Mouse (Mus musculus): ENCODE results near the gene Tcf12. TPM values are rescaled to one million over a fixed set of nuclear protein-coding genes. Genes with fewer than 3 reads are reported as not detected.

Gene Tcf12
- total and polyA plus RNA-seq, 3 experiments: 34.7 to 329 (median 80.7) TPM

- no peak for DNase-seq (ENCODE audit: low spot score)
These were observed 135.6 kb downstream of the Tcf12 start for GRCm38 (mm10) chr9:71976034-71976433.

DNA sequence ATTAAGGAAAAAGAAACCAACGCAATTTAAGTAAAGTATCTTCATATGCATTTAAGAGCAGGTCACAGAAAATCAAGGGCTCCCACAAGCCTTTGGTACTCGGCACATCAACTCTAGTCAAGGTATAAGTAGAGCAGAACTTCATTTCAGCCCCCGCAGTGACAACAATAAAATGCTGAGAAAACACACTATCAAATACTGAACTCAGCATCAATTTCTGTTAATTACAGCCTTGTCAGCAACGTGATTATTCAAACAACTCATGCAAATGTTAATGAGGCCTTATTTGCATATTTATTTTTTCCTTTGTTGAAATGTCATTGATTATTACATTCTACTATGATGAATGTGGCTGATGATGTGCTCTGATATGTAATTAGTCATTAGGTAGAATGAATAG is 136.5 kb downstream of the Tcf12 start:
- H3K9me3 ChIP-seq (replicated peaks): no peaks in the 10 kb centered on the region
- no peak overlapping the region for H3K4me3 ChIP-seq (ENCODE audit: low read depth, low read length)
- H3K36me3 ChIP-seq (replicated peaks): peaks cover 2% of the 10 kb centered on the region
- TF ChIP-seq TAL1 (conservative IDR thresholded peaks at IDR 0.05; ENCODE audit: low read depth, low read length): no peak
- TF ChIP-seq GATA2 (IDR thresholded peaks at IDR 0.05; ENCODE audit: borderline replicate concordance, low read depth, low read length): no peak
- no peak for TF ChIP-seq CTCF (IDR thresholded peaks at IDR 0.05; ENCODE audit: low read depth, low read length)
- TF ChIP-seq GATA1 (IDR thresholded peaks at IDR 0.05; ENCODE audit: borderline replicate concordance, low read length): no peak
- TF ChIP-seq POLR2AphosphoS5 (IDR thresholded peaks at IDR 0.05; ENCODE audit: insufficient replicate concordance, low read depth, low read length): no peak
- ATAC-seq (ENCODE audit: extremely low read depth, insufficient number of reproducible peaks, low FRiP score, poor library complexity, severe bottlenecking): no peak
- no peak for DNase-seq (ENCODE audit: low spot score)
- peaks cover 12% of the 10 kb centered on the region for H3K4me1 ChIP-seq (ENCODE audit: insufficient read depth, low read depth, low read length)
- H3K27me3 ChIP-seq (ENCODE audit: insufficient read depth, low read length): no peaks in the 10 kb centered on the region

More at GRCm38 (mm10) chr9:71976034-71976433, 135.6 kb downstream of the Tcf12 start:
- ATAC-seq (ENCODE audit: extremely low read depth, insufficient number of reproducible peaks, low FRiP score, poor library complexity, severe bottlenecking): peak; percentile 22; the same call in 1 of the 2 replicates
- Histone ChIP-seq H3K36me3 (replicated peaks) (peaks cover 5% of the 10 kb centered on the region), H3K4me3 (ENCODE audit: low read depth, low read length) (no peak overlapping the region), H3K27me3 (ENCODE audit: insufficient read depth, low read length) (no peaks in the 10 kb centered on the region), H3K4me1 (ENCODE audit: insufficient read depth, low read depth, low read length) (peaks cover 17% of the 10 kb centered on the region), H3K9me3 (replicated peaks) (no peaks in the 10 kb centered on the region)
- TF ChIP-seq CTCF (IDR thresholded peaks at IDR 0.05; ENCODE audit: low read depth, low read length) (no peak), POLR2AphosphoS5 (IDR thresholded peaks at IDR 0.05; ENCODE audit: insufficient replicate concordance, low read depth, low read length) (no peak), GATA2 (IDR thresholded peaks at IDR 0.05; ENCODE audit: borderline replicate concordance, low read depth, low read length) (no peak), GATA1 (IDR thresholded peaks at IDR 0.05; ENCODE audit: borderline replicate concordance, low read length) (no peak), TAL1 (conservative IDR thresholded peaks at IDR 0.05; ENCODE audit: low read depth, low read length) (no peak)

GRCm38 (mm10) chr9:71974541-71974959 is 137.1 kb downstream of the Tcf12 start:
- Histone ChIP-seq H3K4me1 (ENCODE audit: insufficient read depth, low read depth, low read length) (peaks cover 12% of the 10 kb centered on the region), H3K9me3 (replicated peaks) (no peaks in the 10 kb centered on the region), H3K27me3 (ENCODE audit: insufficient read depth, low read length) (no peaks in the 10 kb centered on the region), H3K36me3 (replicated peaks) (peaks cover 2% of the 10 kb centered on the region), H3K4me3 (ENCODE audit: low read depth, low read length) (no peak overlapping the region)
- no peak for TF ChIP-seq TAL1 (conservative IDR thresholded peaks at IDR 0.05; ENCODE audit: low read depth, low read length)
- no peak for TF ChIP-seq GATA1 (IDR thresholded peaks at IDR 0.05; ENCODE audit: borderline replicate concordance, low read length)
- TF ChIP-seq POLR2AphosphoS5 (IDR thresholded peaks at IDR 0.05; ENCODE audit: insufficient replicate concordance, low read depth, low read length): no peak
- no peak for TF ChIP-seq GATA2 (IDR thresholded peaks at IDR 0.05; ENCODE audit: borderline replicate concordance, low read depth, low read length)
- no peak for TF ChIP-seq CTCF (IDR thresholded peaks at IDR 0.05; ENCODE audit: low read depth, low read length)
- ATAC-seq (ENCODE audit: extremely low read depth, insufficient number of reproducible peaks, low FRiP score, poor library complexity, severe bottlenecking) (no peak), DNase-seq (ENCODE audit: low spot score) (no peak)

DNA sequence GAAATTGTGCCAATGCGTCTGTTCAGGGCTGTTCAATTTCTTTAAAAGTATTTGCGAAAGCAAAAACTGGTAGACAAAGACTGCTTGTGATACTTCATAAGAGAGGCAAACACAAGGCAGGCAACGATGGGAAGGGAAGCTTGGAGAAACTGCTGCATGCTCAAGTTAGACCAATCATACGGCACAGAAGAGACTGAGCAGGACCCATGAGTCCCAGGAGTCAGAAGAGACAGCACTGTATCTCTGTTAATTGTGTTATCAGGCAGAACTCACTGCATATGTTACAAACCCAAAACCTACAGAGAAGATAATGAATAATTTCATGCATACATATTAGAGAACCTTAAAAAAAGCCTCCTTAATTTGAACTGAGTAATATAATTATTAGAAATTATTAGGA is 147.6 kb downstream of the Tcf12 start:
- Histone ChIP-seq H3K36me3 (replicated peaks) (peaks cover 4% of the 10 kb centered on the region), H3K4me1 (ENCODE audit: insufficient read depth, low read depth, low read length) (peaks cover 22% of the 10 kb centered on the region), H3K4me3 (ENCODE audit: low read depth, low read length) (no peak overlapping the region), H3K27me3 (ENCODE audit: insufficient read depth, low read length) (no peaks in the 10 kb centered on the region), H3K9me3 (replicated peaks) (no peaks in the 10 kb centered on the region)
- TF ChIP-seq TAL1 (conservative IDR thresholded peaks at IDR 0.05; ENCODE audit: low read depth, low read length) (no peak), CTCF (IDR thresholded peaks at IDR 0.05; ENCODE audit: low read depth, low read length) (no peak), GATA2 (IDR thresholded peaks at IDR 0.05; ENCODE audit: borderline replicate concordance, low read depth, low read length) (no peak), POLR2AphosphoS5 (IDR thresholded peaks at IDR 0.05; ENCODE audit: insufficient replicate concordance, low read depth, low read length) (no peak), GATA1 (IDR thresholded peaks at IDR 0.05; ENCODE audit: borderline replicate concordance, low read length) (no peak)
- ATAC-seq (ENCODE audit: extremely low read depth, insufficient number of reproducible peaks, low FRiP score, poor library complexity, severe bottlenecking) (no peak), DNase-seq (ENCODE audit: low spot score) (no peak)

DNA sequence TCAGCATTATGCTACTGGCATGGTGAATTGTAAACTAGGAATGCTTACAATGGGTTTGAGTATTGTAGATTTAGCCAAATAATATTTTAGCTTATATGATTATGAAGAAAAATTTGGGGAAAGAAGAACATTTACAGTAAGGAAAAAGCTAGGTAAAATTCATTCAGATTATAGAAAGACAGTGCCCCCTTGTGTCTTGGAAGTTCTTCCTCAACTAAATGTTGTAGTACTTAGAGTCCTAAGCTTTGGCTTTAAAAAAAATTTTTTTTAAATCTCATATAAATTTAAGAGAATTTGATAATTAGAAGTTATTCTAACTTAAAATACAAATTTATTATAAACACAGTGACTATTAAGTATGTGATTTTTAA is 151.7 kb downstream of the Tcf12 start:
- no peak for ATAC-seq (ENCODE audit: extremely low read depth, insufficient number of reproducible peaks, low FRiP score, poor library complexity, severe bottlenecking)
- TF ChIP-seq POLR2AphosphoS5 (IDR thresholded peaks at IDR 0.05; ENCODE audit: insufficient replicate concordance, low read depth, low read length) (no peak), GATA1 (IDR thresholded peaks at IDR 0.05; ENCODE audit: borderline replicate concordance, low read length) (no peak), TAL1 (conservative IDR thresholded peaks at IDR 0.05; ENCODE audit: low read depth, low read length) (no peak), CTCF (IDR thresholded peaks at IDR 0.05; ENCODE audit: low read depth, low read length) (no peak), GATA2 (IDR thresholded peaks at IDR 0.05; ENCODE audit: borderline replicate concordance, low read depth, low read length) (no peak)
- no peak for DNase-seq (ENCODE audit: low spot score)
- H3K27me3 ChIP-seq (ENCODE audit: insufficient read depth, low read length): no peaks in the 10 kb centered on the region
- no peak overlapping the region for H3K4me3 ChIP-seq (ENCODE audit: low read depth, low read length)
- peaks cover 16% of the 10 kb centered on the region for H3K36me3 ChIP-seq (replicated peaks)
- H3K9me3 ChIP-seq (replicated peaks): no peaks in the 10 kb centered on the region
- H3K4me1 ChIP-seq (ENCODE audit: insufficient read depth, low read depth, low read length): peaks cover 26% of the 10 kb centered on the region

DNA sequence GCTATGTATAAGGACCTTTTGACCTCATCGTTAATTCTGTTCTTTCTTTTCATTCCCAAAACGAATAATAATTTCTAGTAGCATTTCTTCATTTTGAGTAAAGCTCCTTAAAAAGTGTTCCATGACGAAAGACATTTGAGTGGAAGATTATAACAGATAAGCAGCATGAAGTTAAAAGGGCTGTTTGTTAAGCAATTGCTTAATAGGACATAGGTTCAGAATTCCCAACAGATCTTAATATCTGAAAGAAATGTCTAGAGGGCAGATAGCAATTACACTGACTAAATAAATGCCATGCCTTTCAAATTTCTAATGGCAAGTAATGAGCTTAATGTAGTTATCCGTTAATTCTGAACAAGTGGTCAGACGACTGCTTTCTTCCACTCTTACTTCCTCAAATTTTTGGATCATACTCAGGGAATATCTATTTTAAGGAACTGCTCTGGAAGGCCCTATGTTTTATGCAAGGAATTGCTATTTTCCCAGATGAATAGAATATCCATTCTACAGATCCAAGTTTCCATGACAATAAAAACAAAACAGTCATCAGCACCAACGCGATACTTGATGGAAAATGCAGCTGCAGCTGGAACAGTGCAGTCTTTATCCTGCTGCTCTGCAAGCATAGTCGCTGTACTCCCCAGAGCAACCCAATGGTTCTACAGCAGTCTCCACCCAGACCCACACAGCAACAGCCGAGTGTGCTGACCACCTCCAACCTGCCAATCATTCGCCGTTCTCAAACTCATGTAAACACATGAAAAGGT is 152.2 kb downstream of the Tcf12 start:
- DNase-seq (ENCODE audit: low spot score): no peak
- Histone ChIP-seq H3K27me3 (ENCODE audit: insufficient read depth, low read length) (no peaks in the 10 kb centered on the region), H3K36me3 (replicated peaks) (peaks cover 16% of the 10 kb centered on the region), H3K4me3 (ENCODE audit: low read depth, low read length) (no peak overlapping the region), H3K9me3 (replicated peaks) (no peaks in the 10 kb centered on the region), H3K4me1 (ENCODE audit: insufficient read depth, low read depth, low read length) (peaks cover 24% of the 10 kb centered on the region)
- no peak for ATAC-seq (ENCODE audit: extremely low read depth, insufficient number of reproducible peaks, low FRiP score, poor library complexity, severe bottlenecking)
- TF ChIP-seq TAL1 (conservative IDR thresholded peaks at IDR 0.05; ENCODE audit: low read depth, low read length) (no peak), POLR2AphosphoS5 (IDR thresholded peaks at IDR 0.05; ENCODE audit: insufficient replicate concordance, low read depth, low read length) (no peak), CTCF (IDR thresholded peaks at IDR 0.05; ENCODE audit: low read depth, low read length) (no peak), GATA2 (IDR thresholded peaks at IDR 0.05; ENCODE audit: borderline replicate concordance, low read depth, low read length) (no peak), GATA1 (IDR thresholded peaks at IDR 0.05; ENCODE audit: borderline replicate concordance, low read length) (no peak)
